Mouse (Mus musculus) heart, embryonic 11.5 days (tissue): Measurements from ENCODE around the gene Pcx. TPM values are rescaled to one million over a fixed set of nuclear protein-coding genes. Genes with fewer than 3 reads are reported as not detected.
A peak's percentile ranks its signal among the peaks of the same experiment; 100 is the strongest.

Experiments used
- ATAC-seq: fragments of 200-750 bp; cut with Nextera tagmentation; replicated peaks from 2 replicates; pipeline ENCODE4 v1.8.0; 2017; ENCODE audit warnings: moderate library complexity; ENCODE audit not compliant: insufficient number of reproducible peaks, low FRiP score, low TSS enrichment
- H3K27ac ChIP-seq: fragments of 300-500 bp; sonication (generic); 2 replicates; pipeline ENCODE4 v1.5.1; 2014; ENCODE audit warnings: mild to moderate bottlenecking, low read depth, low read length
- H3K27me3 ChIP-seq: fragments of 300-500 bp; sonication (generic); 2 replicates; pipeline ENCODE4 v1.6.1; 2014; ENCODE audit warnings: mild to moderate bottlenecking, low read length, mixed read lengths; ENCODE audit not compliant: control insufficient read depth, insufficient read depth
- H3K36me3 ChIP-seq: fragments of 300-500 bp; sonication (generic); 2 replicates; pipeline ENCODE4 v1.6.1; 2014; ENCODE audit warnings: mild to moderate bottlenecking, low read length, moderate library complexity, mixed read lengths; ENCODE audit not compliant: control insufficient read depth, insufficient read depth
- H3K4me1 ChIP-seq: fragments of 300-500 bp; sonication (generic); 2 replicates; pipeline ENCODE4 v1.6.1; 2014; ENCODE audit warnings: low read length; ENCODE audit not compliant: control insufficient read depth, insufficient read depth
- H3K4me2 ChIP-seq: fragments of 300-500 bp; sonication (generic); 2 replicates; pipeline ENCODE4 v1.6.1; 2014; ENCODE audit warnings: mild to moderate bottlenecking, moderate library complexity
- H3K4me3 ChIP-seq: fragments of 300-500 bp; sonication (generic); 2 replicates; pipeline ENCODE4 v1.5.1; 2014; ENCODE audit warnings: low read depth, low read length
- H3K9ac ChIP-seq: fragments of 300-500 bp; sonication (generic); 2 replicates; pipeline ENCODE4 v1.6.1; 2014; ENCODE audit warnings: mild to moderate bottlenecking, low read depth, low read length, moderate library complexity
- H3K9me3 ChIP-seq: fragments of 300-500 bp; sonication (generic); replicated peaks from 2 replicates; pipeline ENCODE4 v1.6.1; 2016; ENCODE audit warnings: low read length; ENCODE audit not compliant: control insufficient read depth
- WGBS: fragments of 180-500 bp; shearing (Covaris S2); extraction: QIAGEN DNeasy Blood & Tissue Kit; methylation state at CpG from one replicate; pipeline ENCODE4 v1.1.7; 2014; ENCODE audit not compliant: insufficient replicate concordance; 5-methylcytosine and 5-hydroxymethylcytosine counted together
- polyA plus RNA-seq: library from polyadenylated mRNA; unstranded; fragments of >200 nt; fragmentation: Nextera tagmentation; extraction: Ambion mirVana; gene quantifications from 2 replicates; pipeline ENCODE4 v1.2.1, GENCODE M21; 2014

The Pcx gene
- polyA plus RNA-seq, 1 experiment from 2014 or later = 12.8 TPM

DNA sequence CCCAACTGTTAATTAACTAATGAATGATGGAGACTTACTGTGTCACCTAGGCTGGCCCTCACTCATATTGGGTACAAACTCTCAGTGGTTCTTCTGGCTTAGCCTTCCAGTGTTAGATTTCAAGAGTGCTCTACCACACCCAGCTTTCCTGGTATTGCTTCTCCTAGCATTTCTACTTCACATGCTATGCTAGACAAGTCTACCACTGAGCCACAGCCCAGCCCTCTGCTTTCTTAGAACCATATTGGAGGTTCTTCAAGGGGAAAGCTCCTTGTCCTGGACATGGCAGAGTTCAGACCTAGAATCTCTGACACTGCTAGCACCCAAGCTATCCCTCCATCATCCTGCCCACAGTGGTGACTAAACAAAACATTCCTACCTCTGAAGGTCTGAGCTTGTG lies 44.0 kb downstream of the Pcx start:
- Histone ChIP-seq H3K4me1 (peaks cover 14% of the 10 kb centered on the region), H3K4me2 (no peak overlapping the region), H3K27me3 (no peaks in the 10 kb centered on the region), H3K9ac (no peak overlapping the region), H3K36me3 (no peaks in the 10 kb centered on the region), H3K27ac (no peak overlapping the region), H3K4me3 (no peak overlapping the region), H3K9me3 (no peaks in the 10 kb centered on the region)
- ATAC-seq = no peak

- H3K9ac ChIP-seq = no peak overlapping the region
- WGBS = 74% methylated on average over 7 of the region's 7 CpGs
- no peak overlapping the region for H3K4me3 ChIP-seq
- no peak for ATAC-seq
- H3K36me3 ChIP-seq = no peaks in the 10 kb centered on the region
- no peaks in the 10 kb centered on the region for H3K9me3 ChIP-seq
- peaks cover 19% of the 10 kb centered on the region for H3K4me1 ChIP-seq
- no peaks in the 10 kb centered on the region for H3K27me3 ChIP-seq
- H3K4me2 ChIP-seq = no peak overlapping the region
- no peak overlapping the region for H3K27ac ChIP-seq
Observed at GRCm38 (mm10) chr19:4555086-4555485, 44.8 kb downstream of the Pcx start.

DNA sequence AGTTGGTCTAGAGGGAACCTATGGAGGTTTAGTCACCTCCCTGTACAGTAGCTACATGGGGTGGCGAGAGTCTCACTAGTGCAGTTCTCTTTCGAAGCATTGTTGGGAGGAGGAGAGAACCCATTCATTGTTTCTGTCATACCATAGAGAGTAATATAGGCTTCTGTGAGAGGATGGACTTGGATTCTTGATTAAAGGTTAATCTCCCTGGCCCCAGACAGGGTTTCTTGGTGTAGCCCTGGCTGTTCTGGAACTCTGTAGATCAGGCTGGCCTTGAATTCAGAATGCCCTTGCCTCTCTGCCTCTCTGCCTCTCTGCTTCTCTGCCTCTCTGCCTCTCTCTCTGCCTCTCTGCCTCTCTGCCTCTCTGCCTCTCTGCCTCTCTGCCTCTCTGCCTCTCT lies 46.5 kb downstream of the Pcx start:
- Histone ChIP-seq H3K4me3 (no peak overlapping the region), H3K4me1 (peaks cover 19% of the 10 kb centered on the region), H3K36me3 (no peaks in the 10 kb centered on the region), H3K9me3 (no peaks in the 10 kb centered on the region), H3K4me2 (no peak overlapping the region), H3K27ac (no peak overlapping the region), H3K9ac (no peak overlapping the region), H3K27me3 (no peaks in the 10 kb centered on the region)
- ATAC-seq = no peak
- 90% methylated on average over 2 of the region's 2 CpGs for WGBS

DNA sequence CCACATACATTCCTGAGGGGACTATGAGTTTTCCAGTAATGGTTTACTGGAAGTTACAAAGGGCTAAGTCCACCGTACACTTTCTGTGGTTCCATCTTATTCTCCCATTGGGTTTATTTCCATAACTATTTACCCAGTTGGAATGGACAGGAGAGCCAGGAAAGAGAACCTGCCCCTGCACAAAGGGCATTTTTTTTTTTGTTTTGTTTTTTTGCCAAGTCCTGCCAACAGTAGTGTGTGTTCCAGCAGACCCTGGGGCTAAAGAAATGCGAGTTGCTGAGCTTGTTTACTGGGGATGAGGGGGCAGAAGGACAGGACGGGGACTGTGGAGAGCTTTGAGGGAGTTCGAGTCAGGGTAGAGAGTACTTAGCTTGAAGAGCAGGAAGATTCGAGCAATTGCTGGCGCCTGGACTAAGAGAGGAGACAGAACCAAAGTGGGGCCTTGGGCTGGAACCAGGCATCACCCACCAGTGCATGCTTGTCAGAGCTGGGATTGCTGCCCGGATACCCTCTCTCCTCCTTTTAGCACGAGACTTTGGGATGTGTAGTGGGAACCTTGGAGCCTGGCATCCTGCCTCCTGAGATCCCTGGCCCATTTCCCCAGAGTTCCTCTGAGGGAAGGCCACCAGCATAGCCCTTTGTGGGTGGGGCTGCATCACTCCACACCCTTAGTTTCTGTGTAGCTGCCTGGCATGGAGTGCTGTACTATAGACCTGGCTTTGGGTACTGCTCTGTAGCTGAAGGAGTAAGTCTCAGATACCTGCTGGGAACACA lies 47.7 kb downstream of the Pcx start:
- peak overlapping the region; percentile 88 for H3K27ac ChIP-seq
- peak; percentile 77 for ATAC-seq

GRCm38 (mm10) chr19:4558570-4558955 lies 48.3 kb downstream of the Pcx start:
- Histone ChIP-seq H3K4me3 (no peak overlapping the region), H3K9me3 (no peaks in the 10 kb centered on the region), H3K36me3 (no peaks in the 10 kb centered on the region), H3K9ac (peak overlapping the region; percentile 55; the same call in 1 of the 2 replicates), H3K27me3 (no peaks in the 10 kb centered on the region), H3K27ac (peak overlapping the region; percentile 88), H3K4me1 (peaks cover 19% of the 10 kb centered on the region), H3K4me2 (peak overlapping the region; percentile 25)
- 30% methylated on average over 3 of the region's 3 CpGs for WGBS
- peak; percentile 90 for ATAC-seq

More for the DNA sequence above, 47.7 kb downstream of the Pcx start:
- Histone ChIP-seq H3K4me3 (no peak overlapping the region), H3K4me1 (peaks cover 19% of the 10 kb centered on the region), H3K9ac (peak overlapping the region; percentile 55; the same call in 1 of the 2 replicates), H3K4me2 (peak overlapping the region; percentile 25), H3K27me3 (no peaks in the 10 kb centered on the region), H3K9me3 (no peaks in the 10 kb centered on the region), H3K36me3 (no peaks in the 10 kb centered on the region)
- 62% methylated on average over 8 of the region's 8 CpGs for WGBS

- WGBS = 36% methylated on average over 3 of the region's 3 CpGs
- ATAC-seq = peak; percentile 31; the same call in 1 of the 2 replicates
Observed at GRCm38 (mm10) chr19:4559011-4559410, 48.7 kb downstream of the Pcx start.

DNA sequence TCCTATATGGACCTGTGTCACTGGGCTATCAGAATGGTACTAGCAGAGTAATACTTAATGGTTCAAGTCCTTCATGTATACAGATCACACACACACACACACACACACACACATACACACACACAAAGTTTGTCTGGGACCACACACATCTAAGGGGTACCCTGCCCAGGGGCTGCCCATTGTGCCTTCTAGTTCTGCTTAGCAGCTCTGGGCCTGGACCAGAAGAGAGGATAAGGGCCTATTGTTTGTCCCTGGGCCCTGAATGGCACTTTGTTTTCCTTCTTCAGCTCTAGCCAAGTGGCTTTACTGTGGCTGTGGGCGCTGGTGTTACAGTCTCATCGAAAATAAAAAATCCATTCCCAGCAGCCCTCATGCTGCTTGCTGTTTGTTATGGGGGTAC lies 49.3 kb downstream of the Pcx start:
- Histone ChIP-seq H3K4me3 (no peak overlapping the region), H3K27ac (peak overlapping the region; percentile 88), H3K9ac (peak overlapping the region; percentile 22; the same call in 1 of the 2 replicates), H3K9me3 (no peaks in the 10 kb centered on the region), H3K4me2 (peak overlapping the region; percentile 25), H3K36me3 (no peaks in the 10 kb centered on the region), H3K4me1 (peaks cover 19% of the 10 kb centered on the region), H3K27me3 (no peaks in the 10 kb centered on the region)
- 72% methylated on average over 2 of the region's 2 CpGs for WGBS
- ATAC-seq = no peak

More at GRCm38 (mm10) chr19:4559011-4559410, 48.7 kb downstream of the Pcx start:
- Histone ChIP-seq H3K4me3 (no peak overlapping the region), H3K27me3 (no peaks in the 10 kb centered on the region), H3K36me3 (no peaks in the 10 kb centered on the region), H3K9me3 (no peaks in the 10 kb centered on the region), H3K4me1 (peaks cover 19% of the 10 kb centered on the region), H3K4me2 (peak overlapping the region; percentile 25), H3K27ac (peak overlapping the region; percentile 88), H3K9ac (peak overlapping the region; percentile 55; the same call in 1 of the 2 replicates)

DNA sequence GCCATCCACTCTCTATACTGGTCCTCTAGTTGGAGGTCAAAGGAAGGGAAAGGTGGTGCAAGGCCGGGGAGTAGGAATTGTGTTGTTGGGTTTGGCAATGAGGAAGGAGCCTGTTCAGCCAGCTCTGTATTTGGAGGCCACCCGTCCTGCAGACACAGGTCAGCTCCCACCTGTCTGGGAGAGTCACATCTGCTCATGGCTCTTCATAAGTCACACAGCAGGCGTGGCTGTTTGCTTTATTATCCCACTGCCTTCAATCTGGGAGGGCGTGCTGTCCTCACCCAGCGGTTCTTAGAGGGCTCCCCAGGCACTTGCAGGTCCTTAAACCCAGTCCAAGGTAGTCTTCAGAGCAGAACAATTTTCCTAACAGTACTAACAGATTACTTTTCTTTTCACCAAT lies 49.9 kb downstream of the Pcx start:
- Histone ChIP-seq H3K27ac (0 out of 2 replicates have a peak overlapping the region, but pooled peaks have one; percentile 88), H3K4me2 (no peak overlapping the region), H3K9ac (no peak overlapping the region), H3K27me3 (no peaks in the 10 kb centered on the region), H3K36me3 (no peaks in the 10 kb centered on the region), H3K9me3 (no peaks in the 10 kb centered on the region), H3K4me3 (no peak overlapping the region), H3K4me1 (peaks cover 19% of the 10 kb centered on the region)
- no peak for ATAC-seq
- WGBS = 70% methylated on average over 5 of the region's 5 CpGs

DNA sequence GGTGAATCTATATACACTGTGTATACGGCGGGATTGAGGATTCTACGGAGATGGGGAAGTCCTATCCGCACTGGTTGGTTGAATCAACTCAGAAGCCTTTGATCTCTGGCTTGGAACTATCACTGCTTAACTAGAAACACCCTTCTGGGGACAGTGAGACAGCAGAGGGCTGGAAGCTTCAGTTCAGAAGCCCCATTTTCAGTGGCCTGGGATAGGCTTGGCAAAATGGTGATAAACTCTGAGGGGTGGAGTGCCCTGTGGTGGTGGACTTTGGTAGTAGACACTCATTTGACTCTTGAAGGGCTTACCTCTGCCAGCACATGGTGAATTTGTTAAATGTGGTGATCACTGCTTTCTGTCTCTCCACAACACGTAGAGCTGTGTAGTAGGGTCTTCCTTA lies 55.4 kb downstream of the Pcx start:
- H3K27me3 ChIP-seq = no peaks in the 10 kb centered on the region
- H3K4me1 ChIP-seq = no peaks in the 10 kb centered on the region; the same call in 1 of the 2 replicates
- H3K9me3 ChIP-seq = no peaks in the 10 kb centered on the region
- 88% methylated on average over 5 of the region's 5 CpGs for whole genome bisulfite sequencing
- no peak overlapping the region for H3K27ac ChIP-seq
- H3K4me2 ChIP-seq = no peak overlapping the region
- H3K9ac ChIP-seq = no peak overlapping the region
- H3K36me3 ChIP-seq = no peaks in the 10 kb centered on the region
- no peak for ATAC-seq
- no peak overlapping the region for H3K4me3 ChIP-seq
